Mouse (Mus musculus): ENCODE measurements around the gene Gabarapl1. TPM values are rescaled to one million over a fixed set of nuclear protein-coding genes. Genes with fewer than 3 reads are reported as not detected.

Gene Gabarapl1
- polyA plus RNA-seq, 1 experiment from 2014 or later = 82.3 TPM

DNA sequence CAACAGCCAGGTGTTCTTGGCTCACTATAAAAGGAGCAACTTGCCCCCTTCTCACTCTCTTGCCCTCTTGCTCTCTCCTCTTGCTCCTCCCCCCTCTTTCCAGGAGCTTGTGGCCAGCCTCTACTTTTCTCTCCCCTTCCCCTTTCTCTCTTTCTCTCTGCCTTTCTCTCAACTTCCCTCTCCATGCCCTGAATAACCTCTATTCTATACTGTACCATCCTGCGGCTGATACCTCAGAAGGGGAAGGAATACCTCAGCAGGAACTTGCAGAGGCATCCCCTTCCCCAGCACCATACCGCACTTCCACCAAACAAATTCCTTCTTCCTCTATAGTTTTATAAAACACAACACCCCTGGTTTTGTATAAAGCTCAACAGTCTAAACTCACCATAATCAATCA, 32.3 kb downstream of the Gabarapl1 start:
- Histone ChIP-seq H3K4me1 (ENCODE audit: insufficient read depth, low read depth, low read length) (no peaks in the 10 kb centered on the region), H3K9ac (replicated peaks; ENCODE audit: low read depth) (no peak overlapping the region), H3K4me3 (ENCODE audit: low read depth, low read length) (no peak overlapping the region), H3K9me3 (ENCODE audit: low read length) (no peaks in the 10 kb centered on the region), H3K4me2 (replicated peaks; ENCODE audit: low read depth, low read length) (no peak overlapping the region), H3K36me3 (ENCODE audit: insufficient read depth, low read length) (no peaks in the 10 kb centered on the region), H3K27me3 (replicated peaks; ENCODE audit: insufficient read depth, low read length) (no peaks in the 10 kb centered on the region), H3K27ac (ENCODE audit: low read length) (no peak overlapping the region)
- 63% methylated on average over 2 of the region's 2 CpGs for WGBS
- DNase-seq (ENCODE audit: low spot score) (no peak), ATAC-seq (no peak)
- TF ChIP-seq CTCF (IDR thresholded peaks at IDR 0.05) (no peak), EP300 (IDR thresholded peaks at IDR 0.05) (no peak)

DNA sequence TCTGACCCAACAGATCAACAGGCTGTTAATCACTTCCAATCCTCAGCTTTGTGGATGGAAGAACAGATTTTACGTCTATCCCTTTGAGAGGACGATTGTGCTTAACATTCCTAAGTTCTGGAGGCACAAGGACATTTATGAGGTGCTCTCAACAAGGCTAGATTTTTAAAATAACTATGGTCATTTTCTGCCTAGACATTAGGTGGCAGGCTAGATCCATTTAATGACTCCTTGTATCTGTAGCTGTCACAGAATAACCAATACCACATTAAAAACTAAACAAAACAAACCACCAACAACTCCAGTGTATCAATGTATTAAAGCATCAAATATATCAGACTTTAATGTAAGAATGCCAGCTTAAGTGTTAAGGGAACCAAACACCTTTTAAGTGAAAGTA, 42.4 kb downstream of the Gabarapl1 start:
- WGBS = 11% methylated on average over 2 of the region's 2 CpGs
- ATAC-seq (no peak), DNase-seq (ENCODE audit: low spot score) (peak; percentile 7)
- no peak overlapping the region for H3K4me2 ChIP-seq (replicated peaks; ENCODE audit: low read depth, low read length)
- no peaks in the 10 kb centered on the region for H3K4me1 ChIP-seq (ENCODE audit: insufficient read depth, low read depth, low read length)
- H3K9me3 ChIP-seq (ENCODE audit: low read length) = no peaks in the 10 kb centered on the region
- H3K27me3 ChIP-seq (replicated peaks; ENCODE audit: insufficient read depth, low read length) = no peaks in the 10 kb centered on the region
- H3K4me3 ChIP-seq (ENCODE audit: low read depth, low read length) = no peak overlapping the region
- TF ChIP-seq CTCF (IDR thresholded peaks at IDR 0.05) (peak; percentile 31), EP300 (IDR thresholded peaks at IDR 0.05) (no peak)
- H3K27ac ChIP-seq (ENCODE audit: low read length) = no peak overlapping the region
- H3K9ac ChIP-seq (replicated peaks; ENCODE audit: low read depth) = no peak overlapping the region
- no peaks in the 10 kb centered on the region for H3K36me3 ChIP-seq (ENCODE audit: insufficient read depth, low read length)

GRCm38 (mm10) chr6:129577605-129578004, 44.6 kb downstream of the Gabarapl1 start, which contains the start of gene Klre1:
Gene Klre1, plus strand, starts transcription at chr6:129577905.
- Histone ChIP-seq H3K36me3 (ENCODE audit: insufficient read depth, low read length) (no peaks in the 10 kb centered on the region), H3K27ac (ENCODE audit: low read length) (no peak within 1 kb of the TSS), H3K27me3 (replicated peaks; ENCODE audit: insufficient read depth, low read length) (no peaks in the 10 kb centered on the region), H3K9me3 (ENCODE audit: low read length) (no peaks in the 10 kb centered on the region), H3K4me2 (replicated peaks; ENCODE audit: low read depth, low read length) (no peak within 1 kb of the TSS), H3K4me1 (ENCODE audit: insufficient read depth, low read depth, low read length) (no peaks in the 10 kb centered on the region), H3K9ac (replicated peaks; ENCODE audit: low read depth) (no peak within 1 kb of the TSS), H3K4me3 (ENCODE audit: low read depth, low read length) (no peak within 1 kb of the TSS)
- ATAC-seq (no peak), DNase-seq (ENCODE audit: low spot score) (no peak)
- 91% methylated on average over 8 of the region's 8 CpGs for WGBS
- no peak for TF ChIP-seq CTCF (IDR thresholded peaks at IDR 0.05)

GRCm38 (mm10) chr6:129581274-129581673, 48.3 kb downstream of the Gabarapl1 start:
- H3K27me3 ChIP-seq (replicated peaks; ENCODE audit: insufficient read depth, low read length) = no peaks in the 10 kb centered on the region
- no peak overlapping the region for H3K27ac ChIP-seq (ENCODE audit: low read length)
- no peak overlapping the region for H3K4me2 ChIP-seq (replicated peaks; ENCODE audit: low read depth, low read length)
- no peak overlapping the region for H3K9ac ChIP-seq (replicated peaks; ENCODE audit: low read depth)
- no peak overlapping the region for H3K4me3 ChIP-seq (ENCODE audit: low read depth, low read length)
- WGBS = 52% methylated on average over 4 of the region's 4 CpGs
- TF ChIP-seq CTCF (IDR thresholded peaks at IDR 0.05) = peak; percentile 47
- no peak for TF ChIP-seq EP300 (IDR thresholded peaks at IDR 0.05)
- H3K9me3 ChIP-seq (ENCODE audit: low read length) = no peaks in the 10 kb centered on the region
- H3K36me3 ChIP-seq (ENCODE audit: insufficient read depth, low read length) = no peaks in the 10 kb centered on the region
- ATAC-seq (no peak), DNase-seq (ENCODE audit: low spot score) (no peak)
- H3K4me1 ChIP-seq (ENCODE audit: insufficient read depth, low read depth, low read length) = no peaks in the 10 kb centered on the region

- no peak overlapping the region for H3K4me3 ChIP-seq (ENCODE audit: low read depth, low read length)
- no peak for ATAC-seq
- no peaks in the 10 kb centered on the region for H3K4me1 ChIP-seq (ENCODE audit: insufficient read depth, low read depth, low read length)
- no peaks in the 10 kb centered on the region for H3K27me3 ChIP-seq (replicated peaks; ENCODE audit: insufficient read depth, low read length)
- no peaks in the 10 kb centered on the region for H3K9me3 ChIP-seq (ENCODE audit: low read length)
- H3K27ac ChIP-seq (ENCODE audit: low read length) = no peak overlapping the region
- no peaks in the 10 kb centered on the region for H3K36me3 ChIP-seq (ENCODE audit: insufficient read depth, low read length)
- H3K4me2 ChIP-seq (replicated peaks; ENCODE audit: low read depth, low read length) = no peak overlapping the region
- TF ChIP-seq CTCF (IDR thresholded peaks at IDR 0.05) (no peak), EP300 (IDR thresholded peaks at IDR 0.05) (no peak)
- DNase-seq (ENCODE audit: low spot score) = no peak
- WGBS = 50% methylated on average over 4 of the region's 4 CpGs
- H3K9ac ChIP-seq (replicated peaks; ENCODE audit: low read depth) = no peak overlapping the region
Measured at GRCm38 (mm10) chr6:129581896-129582295, 48.9 kb downstream of the Gabarapl1 start.

GRCm38 (mm10) chr6:129583014-129583413, 50.1 kb downstream of the Gabarapl1 start:
- Histone ChIP-seq H3K4me2 (replicated peaks; ENCODE audit: low read depth, low read length) (no peak overlapping the region), H3K36me3 (ENCODE audit: insufficient read depth, low read length) (no peaks in the 10 kb centered on the region), H3K9me3 (ENCODE audit: low read length) (no peaks in the 10 kb centered on the region), H3K4me1 (ENCODE audit: insufficient read depth, low read depth, low read length) (no peaks in the 10 kb centered on the region), H3K9ac (replicated peaks; ENCODE audit: low read depth) (no peak overlapping the region), H3K4me3 (ENCODE audit: low read depth, low read length) (no peak overlapping the region), H3K27ac (ENCODE audit: low read length) (no peak overlapping the region), H3K27me3 (replicated peaks; ENCODE audit: insufficient read depth, low read length) (no peaks in the 10 kb centered on the region)
- ATAC-seq (no peak), DNase-seq (ENCODE audit: low spot score) (no peak)
- 60% methylated on average over 3 of the region's 3 CpGs for WGBS
- TF ChIP-seq CTCF (IDR thresholded peaks at IDR 0.05) (no peak), EP300 (IDR thresholded peaks at IDR 0.05) (no peak)

DNA sequence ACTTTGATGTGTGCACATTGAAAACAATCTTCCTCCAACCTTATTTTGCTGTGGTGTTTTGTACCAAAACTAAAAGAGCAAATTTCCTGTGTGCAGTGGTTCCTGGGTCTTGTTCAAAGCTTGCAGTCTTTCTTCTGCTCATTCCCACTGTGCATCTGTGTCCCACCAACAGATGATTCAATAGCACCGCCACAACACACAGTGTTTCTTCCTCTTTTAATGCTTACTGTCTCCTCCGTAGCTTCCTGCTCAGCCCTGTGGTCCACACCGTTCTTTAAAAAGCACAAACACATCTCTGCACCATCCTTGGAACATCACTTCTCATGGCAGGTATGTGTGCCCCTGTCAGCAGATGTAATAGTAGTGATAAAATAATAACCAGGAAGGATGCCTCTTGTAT, 58.5 kb downstream of the Gabarapl1 start, which contains the start of gene Klrd1:
TSS of gene Klrd1 (plus strand) at position 275 of the 400 bp plus-strand sequence.
- H3K27me3 ChIP-seq (replicated peaks; ENCODE audit: insufficient read depth, low read length) = no peaks in the 10 kb centered on the region
- no peak for TF ChIP-seq CTCF (IDR thresholded peaks at IDR 0.05)
- TF ChIP-seq EP300 (IDR thresholded peaks at IDR 0.05) = no peak
- ATAC-seq (no peak), DNase-seq (ENCODE audit: low spot score) (no peak)
- H3K4me2 ChIP-seq (replicated peaks; ENCODE audit: low read depth, low read length) = no peak within 1 kb of the TSS
- no peaks in the 10 kb centered on the region for H3K36me3 ChIP-seq (ENCODE audit: insufficient read depth, low read length)
- 72% methylated on average over 3 of the region's 3 CpGs for WGBS
- H3K4me3 ChIP-seq (ENCODE audit: low read depth, low read length) = no peak within 1 kb of the TSS
- no peaks in the 10 kb centered on the region for H3K4me1 ChIP-seq (ENCODE audit: insufficient read depth, low read depth, low read length)
- H3K9me3 ChIP-seq (ENCODE audit: low read length) = no peaks in the 10 kb centered on the region
- H3K9ac ChIP-seq (replicated peaks; ENCODE audit: low read depth) = no peak within 1 kb of the TSS
- no peak within 1 kb of the TSS for H3K27ac ChIP-seq (ENCODE audit: low read length)

Other genes starting within 250 kb of the Gabarapl1 start
- gene 4922502D21Rik, start 201.4 kb upstream of the Gabarapl1 start, polyA plus RNA-seq (2015; fragmentation: Nextera tagmentation; extraction: Ambion mirVana) = not detected in 2 replicates
- gene Clec12a, start 190.5 kb upstream of the Gabarapl1 start, polyA plus RNA-seq (2015; fragmentation: Nextera tagmentation; extraction: Ambion mirVana) = 4.0 and 4.3 TPM in 2 replicates
- 1.2 and 1.5 TPM in 2 replicates for gene Clec12b, start 147.3 kb upstream of the Gabarapl1 start, polyA plus RNA-seq (2015; fragmentation: Nextera tagmentation; extraction: Ambion mirVana)
- gene Clec1b, start 135.9 kb upstream of the Gabarapl1 start, polyA plus RNA-seq (2015; fragmentation: Nextera tagmentation; extraction: Ambion mirVana) = 7.8 and 8.3 TPM in 2 replicates
- 2.7 and 3.6 TPM in 2 replicates for gene Clec9a, start 124.3 kb upstream of the Gabarapl1 start, polyA plus RNA-seq (2015; fragmentation: Nextera tagmentation; extraction: Ambion mirVana)
- gene Clec1a, start 81.2 kb upstream of the Gabarapl1 start, polyA plus RNA-seq (2015; fragmentation: Nextera tagmentation; extraction: Ambion mirVana) = 111 and 132 TPM in 2 replicates
- 2.7 and 4.3 TPM in 2 replicates for gene Olr1, start 26.0 kb upstream of the Gabarapl1 start, polyA plus RNA-seq (2015; fragmentation: Nextera tagmentation; extraction: Ambion mirVana)
- not detected in 2 replicates for gene Tmem52b, start 20.6 kb upstream of the Gabarapl1 start, polyA plus RNA-seq (2015; fragmentation: Nextera tagmentation; extraction: Ambion mirVana)
- gene Klre1, start 44.7 kb downstream of the Gabarapl1 start, polyA plus RNA-seq (2015; fragmentation: Nextera tagmentation; extraction: Ambion mirVana) = 0.08 and 0.29 TPM in 2 replicates
- gene Klrd1, start 58.6 kb downstream of the Gabarapl1 start, polyA plus RNA-seq (2015; fragmentation: Nextera tagmentation; extraction: Ambion mirVana) = 0.93 and 1.4 TPM in 2 replicates
- 0.57 and 0.71 TPM in 2 replicates for gene Klrk1, start 90.7 kb downstream of the Gabarapl1 start, polyA plus RNA-seq (2015; fragmentation: Nextera tagmentation; extraction: Ambion mirVana)
- gene Klrc3, start 110.2 kb downstream of the Gabarapl1 start, polyA plus RNA-seq (2015; fragmentation: Nextera tagmentation; extraction: Ambion mirVana) = not detected in 2 replicates
- 0.13 TPM in 1 of 2 replicates, not detected in the other for gene Klrc2, start 127.5 kb downstream of the Gabarapl1 start, polyA plus RNA-seq (2015; fragmentation: Nextera tagmentation; extraction: Ambion mirVana)
- 0.30 and 0.61 TPM in 2 replicates for gene Klrc1, start 145.8 kb downstream of the Gabarapl1 start, polyA plus RNA-seq (2015; fragmentation: Nextera tagmentation; extraction: Ambion mirVana)
- not detected in 2 replicates for gene Klri1, start 184.0 kb downstream of the Gabarapl1 start, polyA plus RNA-seq (2015; fragmentation: Nextera tagmentation; extraction: Ambion mirVana)
- 0.04 TPM in 1 of 2 replicates, not detected in the other for gene Klri2, start 207.3 kb downstream of the Gabarapl1 start, polyA plus RNA-seq (2015; fragmentation: Nextera tagmentation; extraction: Ambion mirVana)

Data from lung, postnatal 0 days (tissue).